Mouse (Mus musculus) adrenal gland, postnatal 36 days (tissue): Measurements from ENCODE around the gene Aqp7. TPM values are rescaled to one million over a fixed set of nuclear protein-coding genes. Genes with fewer than 3 reads are reported as not detected.
A peak's percentile ranks its signal among the peaks of the same experiment; 100 is the strongest.

Source experiments
- DNase-seq, 2 experiments: peaks; one replicate each; pipeline ENCODE4 v3.0.0; 2021; ENCODE audit warnings: mixed read lengths in 1 of 2
- total RNA-seq, 2 experiments: library from RNA; stranded (reverse); gene quantifications; 2 replicates each; pipeline ENCODE4 v1.2.3; 2021

Aqp7 gene
- total RNA-seq, 2 experiments from 2014 or later: 22.9 to 26.1 TPM

GRCm38 (mm10) chr4:41063351-41063750 lies 15.4 kb upstream of the Aqp7 start:
- no peak for DNase-seq

DNA sequence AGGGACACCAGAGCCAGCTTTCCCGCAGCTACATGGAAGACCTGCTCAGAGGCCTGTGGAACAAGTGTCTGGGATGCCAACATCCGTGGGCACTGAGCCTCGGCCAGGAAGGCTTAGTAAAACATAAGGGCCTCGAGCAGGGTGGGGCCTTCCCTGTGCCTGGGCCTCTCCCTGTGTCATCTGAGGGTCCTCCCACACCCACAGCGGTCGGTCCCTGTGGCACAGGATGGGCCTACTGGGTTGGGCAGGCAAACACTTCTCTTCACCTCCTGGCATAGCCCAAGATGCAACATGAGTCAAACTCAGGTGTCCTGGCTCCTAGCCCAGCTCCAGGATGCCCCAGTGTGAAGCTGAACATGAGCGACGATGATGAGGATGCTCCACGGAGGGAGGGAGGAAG lies 9.4 kb upstream of the Aqp7 start:
- DNase-seq: no peak

DNA sequence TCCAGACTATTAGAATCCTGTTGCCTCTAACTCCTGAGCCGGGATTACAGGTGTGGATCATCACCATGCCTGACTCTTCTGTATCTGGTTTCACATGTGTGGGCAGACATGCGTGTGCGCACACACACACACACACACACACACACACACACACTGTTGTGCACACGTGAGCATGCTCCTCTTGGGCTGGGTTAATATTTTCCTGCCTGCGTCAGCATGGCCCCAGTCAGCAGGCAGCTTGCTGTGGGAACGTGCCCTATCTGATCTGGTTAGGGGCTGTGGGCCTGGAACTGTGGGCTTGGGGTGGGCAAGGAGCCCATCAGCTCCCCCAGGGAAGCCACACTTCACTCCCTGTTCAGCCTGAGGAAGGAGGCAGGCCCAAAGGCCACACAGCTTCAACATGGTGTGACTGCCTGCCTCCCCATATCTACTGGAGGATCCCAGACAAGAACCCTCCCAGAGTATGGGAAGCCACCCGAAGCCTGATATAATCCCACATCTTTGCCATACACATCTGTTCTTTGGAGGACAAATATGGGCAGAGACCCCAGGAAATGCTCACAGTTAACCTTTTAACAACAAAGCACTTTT lies 8.9 kb upstream of the Aqp7 start:
- no peak for DNase-seq

DNA sequence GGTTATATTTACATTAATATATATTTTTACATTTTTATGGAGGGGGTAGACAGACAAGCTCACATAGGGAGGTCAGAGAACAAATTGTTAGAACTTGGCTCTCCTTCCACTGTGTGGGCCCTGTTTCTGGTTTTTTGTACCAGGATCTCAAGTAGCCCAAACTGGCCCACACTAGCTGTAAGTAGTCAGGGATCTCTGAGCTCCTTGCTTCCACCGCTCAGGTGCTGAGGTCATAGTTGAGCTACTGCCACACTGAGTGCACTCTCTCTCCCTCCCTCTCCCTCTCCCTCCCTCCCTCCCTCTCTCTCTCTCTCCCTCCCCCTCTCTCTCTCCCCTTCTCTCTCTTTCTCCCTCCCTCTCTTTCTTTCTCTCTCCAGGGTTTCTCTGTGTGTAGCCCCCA lies 8.3 kb upstream of the Aqp7 start:
- no peak for DNase-seq

GRCm38 (mm10) chr4:41055111-41055510 lies 7.2 kb upstream of the Aqp7 start:
- no peak for DNase-seq

DNA sequence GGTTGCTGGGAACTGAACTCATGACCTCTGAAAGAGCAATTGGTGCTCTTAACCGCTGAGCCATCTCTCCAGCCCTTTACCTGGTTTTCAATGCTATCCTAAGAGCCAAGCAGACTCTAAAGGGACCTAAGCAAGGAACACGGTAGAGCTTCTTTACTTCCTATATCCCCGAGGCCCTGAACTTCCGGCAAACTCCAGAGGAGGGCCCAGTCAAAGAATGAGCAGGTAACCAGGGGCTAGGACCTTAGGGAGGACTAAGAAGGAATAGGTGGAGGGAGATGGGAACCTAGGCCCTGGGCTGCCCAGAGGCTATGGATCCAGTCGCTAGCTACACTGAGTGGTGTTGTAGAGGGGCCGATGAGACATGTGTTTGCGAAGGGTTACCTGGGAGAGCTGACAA lies 3.8 kb upstream of the Aqp7 start:
- no peak for DNase-seq

DNA sequence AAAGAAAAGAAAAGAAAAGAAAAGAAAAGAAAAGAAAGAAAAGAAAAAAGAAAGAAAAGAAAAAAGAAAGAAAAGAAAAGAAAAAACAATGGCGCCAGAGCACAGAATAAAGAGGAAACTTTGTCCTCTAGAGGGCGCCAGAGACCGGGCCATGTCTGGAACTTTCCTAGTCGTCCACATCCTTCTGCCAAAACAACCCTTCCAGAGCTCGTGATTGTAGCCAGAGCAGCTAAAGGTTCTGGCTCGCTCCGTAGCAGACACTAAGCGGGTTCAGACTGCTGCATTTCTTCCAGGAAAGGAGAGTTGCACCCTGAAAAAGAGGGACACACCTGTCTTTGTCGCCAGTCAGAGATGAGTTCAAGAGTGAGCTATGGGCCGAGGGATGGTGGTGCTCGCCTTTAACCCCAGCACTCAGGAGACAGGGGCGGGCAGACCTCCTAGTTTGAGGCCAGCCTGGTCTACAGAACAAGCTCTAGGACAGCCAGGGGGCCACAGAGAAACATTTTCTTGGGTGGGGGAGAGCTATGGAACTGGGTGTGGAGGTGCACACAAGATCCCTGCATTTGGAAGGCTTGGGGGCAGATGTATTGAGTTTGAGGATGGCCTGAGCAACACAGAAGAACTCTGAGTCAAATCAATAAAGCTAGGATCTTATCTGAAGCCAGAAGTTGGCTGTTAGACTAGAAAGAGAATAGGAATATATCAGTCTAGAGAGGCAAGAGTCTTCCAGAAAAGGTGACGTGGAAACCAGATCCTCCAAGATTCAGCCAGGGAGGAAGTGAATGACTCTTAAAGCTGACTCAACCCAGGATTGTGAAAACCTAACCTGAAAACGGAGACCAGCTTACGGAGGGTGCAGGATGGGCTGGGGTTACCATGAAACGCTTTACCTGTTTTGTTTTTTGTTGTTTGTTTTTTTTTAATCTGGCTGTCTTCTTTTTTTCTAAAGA lies 3.1 kb upstream of the Aqp7 start:
- DNase-seq: peak; percentile 84 to 90

- DNase-seq: peak; percentile 29 to 48
These were observed 987 bp upstream of the Aqp7 start for GRCm38 (mm10) chr4:41048926-41049325.

- DNase-seq: no peak
These were observed 1.6 kb downstream of the Aqp7 start for GRCm38 (mm10) chr4:41046254-41046795.

- DNase-seq: no peak
These were observed 2.7 kb downstream of the Aqp7 start for GRCm38 (mm10) chr4:41045288-41045687.

- peak in 1 of 2 experiments; percentile 51 for DNase-seq
These were observed 4.0 kb downstream of the Aqp7 start for GRCm38 (mm10) chr4:41043961-41044360.

DNA sequence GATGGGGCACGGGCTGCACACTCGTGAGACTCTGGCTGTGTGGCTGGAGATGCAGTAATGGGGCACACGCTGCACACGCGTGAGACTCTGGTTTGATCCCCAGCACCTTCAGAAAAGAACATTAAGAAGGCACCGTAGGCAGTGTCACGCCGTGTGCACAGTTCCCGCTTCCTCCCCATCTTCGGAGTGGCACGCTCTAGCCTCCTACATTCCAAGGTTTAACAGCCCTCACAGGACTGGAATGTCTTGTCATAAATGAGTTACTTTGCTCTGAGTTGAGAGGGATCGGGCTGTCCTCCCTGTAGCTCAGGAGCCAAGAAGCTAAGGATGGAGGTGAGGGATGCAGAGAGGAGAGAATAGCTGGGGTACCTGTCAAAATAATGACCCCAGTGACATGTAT lies 5.1 kb downstream of the Aqp7 start:
- no peak for DNase-seq

- peak; percentile 24 to 55 for DNase-seq
These were observed 7.0 kb downstream of the Aqp7 start for GRCm38 (mm10) chr4:41040983-41041382.

DNA sequence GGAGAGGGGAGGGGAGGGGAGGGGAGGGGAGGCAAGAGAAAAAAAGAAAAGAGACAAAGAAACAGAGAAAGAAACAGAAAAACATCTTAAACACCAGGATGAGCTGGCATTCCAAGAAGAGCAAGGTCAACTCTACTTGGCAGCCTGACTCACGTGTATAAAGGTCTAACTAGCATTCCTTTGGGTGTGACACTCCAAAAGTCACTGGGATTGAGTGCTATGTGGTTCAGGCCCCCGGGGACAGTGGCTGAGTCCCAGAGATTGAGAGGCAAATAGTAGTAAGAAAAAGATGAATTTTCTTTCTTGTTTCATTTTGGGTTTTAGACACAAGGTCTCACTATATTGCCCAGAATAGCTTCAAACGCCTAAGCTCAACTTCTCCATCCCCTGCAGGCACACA lies 10.0 kb downstream of the Aqp7 start:
- peak; percentile 51 to 66 for DNase-seq

DNA sequence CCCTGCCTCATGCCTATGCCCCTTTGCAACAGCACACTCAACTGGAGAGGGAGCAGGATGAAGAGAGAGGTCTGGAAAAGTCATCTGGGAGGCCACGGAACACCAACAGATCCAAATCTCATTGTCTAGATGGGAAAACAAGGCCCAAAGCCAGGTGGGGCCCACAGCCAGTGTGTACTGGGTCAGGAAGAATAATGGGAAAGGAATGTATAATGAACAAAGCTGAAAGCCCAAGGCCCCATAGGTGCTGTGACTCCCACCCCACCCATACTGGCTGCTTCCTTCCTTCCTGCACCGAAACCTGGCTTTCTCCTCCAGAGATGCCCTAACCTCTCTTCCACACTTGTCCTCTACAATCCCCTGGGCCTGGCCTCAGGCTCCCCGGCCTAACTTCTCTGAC lies 16.7 kb downstream of the Aqp7 start:
- DNase-seq: no peak

DNA sequence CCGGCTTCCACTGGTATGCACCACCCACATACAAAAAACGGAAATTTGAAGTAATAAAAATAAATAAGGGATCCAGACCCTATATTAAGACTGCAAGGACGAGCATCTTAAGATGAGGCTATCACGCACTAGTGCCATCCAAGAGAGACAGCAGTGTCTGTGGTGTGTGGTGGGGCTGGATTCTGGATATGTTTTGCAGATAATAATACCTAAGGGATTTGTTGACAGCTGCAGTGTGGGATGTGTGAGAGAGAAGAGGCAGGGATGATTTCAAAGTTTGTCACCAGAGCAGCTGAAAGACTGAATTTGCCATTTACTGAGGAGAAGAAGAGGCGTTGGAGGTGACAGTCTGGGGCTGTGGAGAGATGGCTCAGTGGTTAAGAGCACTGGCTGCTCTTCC lies 18.6 kb downstream of the Aqp7 start:
- no peak for DNase-seq

- DNase-seq: no peak
These were observed 19.7 kb downstream of the Aqp7 start for GRCm38 (mm10) chr4:41028272-41028671.

DNA sequence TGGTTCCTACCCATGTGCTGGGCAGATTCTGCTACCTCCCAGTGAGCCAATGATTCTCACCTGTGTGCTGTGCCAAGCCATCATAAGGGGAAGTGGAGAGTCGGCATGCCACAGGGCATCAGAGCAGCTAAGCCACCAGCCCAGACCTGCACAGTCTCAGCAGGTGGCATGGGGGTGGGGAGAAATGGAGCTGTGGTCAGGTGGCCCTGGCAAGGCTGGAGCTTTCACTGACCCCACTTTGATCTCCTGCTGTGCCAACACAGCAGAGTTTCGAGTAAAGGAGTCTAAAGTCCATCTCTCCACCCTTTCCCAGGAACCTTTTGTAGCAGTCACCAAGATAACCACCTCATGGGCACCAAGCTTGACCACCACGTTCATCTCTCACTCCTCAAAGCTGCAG lies 20.1 kb downstream of the Aqp7 start:
- DNase-seq: no peak

DNA sequence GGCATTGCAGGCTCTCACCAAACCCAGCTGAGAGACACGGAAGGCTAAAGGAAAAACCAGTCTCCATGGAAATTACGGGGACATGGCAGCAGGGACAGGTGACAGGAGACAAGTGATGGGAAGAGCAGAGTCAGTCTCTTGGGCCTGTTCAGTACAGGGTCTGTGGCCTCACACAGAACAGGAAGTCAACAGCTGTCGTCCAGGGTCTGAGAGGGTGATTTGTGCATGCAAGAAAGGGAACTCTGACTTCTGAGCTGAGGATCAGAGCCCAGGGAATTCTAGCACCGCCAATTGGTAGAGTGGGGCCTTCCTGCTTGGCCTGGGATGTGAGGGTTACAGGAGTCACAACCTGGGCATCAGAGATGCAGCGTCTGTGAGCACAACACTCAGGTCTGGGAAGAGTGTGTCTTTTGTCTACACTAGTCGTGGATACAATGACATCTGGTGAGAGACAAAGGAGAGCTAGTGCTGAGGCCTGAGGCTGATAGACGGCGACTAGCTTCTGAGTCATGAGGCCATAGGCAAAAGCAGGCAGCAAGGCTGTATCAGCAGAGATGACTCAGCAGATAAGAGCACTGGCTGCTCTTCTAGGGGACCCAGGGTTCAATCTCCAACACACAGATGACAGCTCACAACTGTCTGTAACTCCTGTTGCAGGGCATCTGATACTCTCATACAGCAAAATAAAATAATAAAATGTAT lies 21.7 kb downstream of the Aqp7 start:
- peak; percentile 62 to 65 for DNase-seq

GRCm38 (mm10) chr4:41021094-41021493 lies 26.8 kb downstream of the Aqp7 start:
- DNase-seq: no peak

DNA sequence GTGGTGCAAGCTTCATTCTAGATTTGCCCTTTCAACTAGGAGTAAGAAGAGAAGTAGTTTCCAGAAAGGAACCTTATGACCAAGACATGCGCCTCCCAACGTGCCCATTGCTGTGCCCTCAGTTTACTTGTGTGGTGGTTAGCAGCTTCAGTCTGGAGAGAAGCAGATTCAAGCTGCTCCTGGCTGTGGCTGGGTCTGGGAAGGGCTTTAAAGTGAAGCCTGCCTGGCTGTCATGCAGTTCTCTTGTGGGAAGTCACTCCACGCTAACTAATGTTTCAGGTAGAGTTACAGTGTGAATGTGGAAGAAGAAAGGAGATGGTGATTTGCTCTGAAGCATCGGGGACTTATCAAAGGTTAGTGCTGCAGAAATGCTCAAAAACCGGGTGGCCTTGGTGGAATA lies 32.1 kb downstream of the Aqp7 start:
- no peak for DNase-seq

- no peak for DNase-seq
These were observed 34.6 kb downstream of the Aqp7 start for GRCm38 (mm10) chr4:41013351-41013750.
